Mouse (Mus musculus) embryonic fibroblast, embryonic 13.5 days (primary cell): ENCODE results near the gene Tln2.

ENCODE experiments used
- CTCF ChIP-seq: IDR thresholded peaks from 2 replicates; pipeline ENCODE4 v1.5.1; 2011; ENCODE audit warnings: mild to moderate bottlenecking, control low read depth, low read length, moderate library complexity, borderline replicate concordance; ENCODE audit not compliant: insufficient read depth
- POLR2A ChIP-seq: IDR thresholded peaks from 2 replicates; pipeline ENCODE4 v1.6.1; 2011; ENCODE audit warnings: low read depth, mild to moderate bottlenecking, control low read depth, low read length, moderate library complexity

GRCm38 (mm10) chr9:67331281-67331680 is 228.2 kb downstream of the Tln2 start:
- TF ChIP-seq CTCF = no peak
- TF ChIP-seq POLR2A = no peak
